Mouse (Mus musculus) stomach, embryonic 14.5 days (tissue): Measurements from ENCODE around the gene Rtn4r. TPM values are rescaled to one million over a fixed set of nuclear protein-coding genes. Genes with fewer than 3 reads are reported as not detected.

Experiments used
- ATAC-seq: fragments of 200-750 bp; cut with Nextera tagmentation; 2 replicates; pipeline ENCODE4 v1.8.0; 2017; ENCODE audit warnings: low read depth, moderate TSS enrichment; ENCODE audit not compliant: insufficient number of reproducible peaks, insufficient read depth, low FRiP score
- H3K27ac ChIP-seq: fragments of 300-500 bp; sonication (generic); 2 replicates; pipeline ENCODE4 v1.5.1; 2014; ENCODE audit warnings: mild to moderate bottlenecking, low read length, moderate library complexity, mixed read lengths
- H3K27me3 ChIP-seq: fragments of 300-500 bp; sonication (generic); 2 replicates; pipeline ENCODE4 v1.6.1; 2014; ENCODE audit warnings: low read length, control low read depth, mixed read lengths; ENCODE audit not compliant: control insufficient read depth, insufficient read depth
- H3K36me3 ChIP-seq: fragments of 300-500 bp; sonication (generic); 2 replicates; pipeline ENCODE4 v1.6.1; 2014; ENCODE audit warnings: mild to moderate bottlenecking, control low read depth, low read length, moderate library complexity, mixed read lengths; ENCODE audit not compliant: control insufficient read depth, insufficient read depth
- H3K4me1 ChIP-seq: fragments of 300-500 bp; sonication (generic); 2 replicates; pipeline ENCODE4 v1.6.1; 2014; ENCODE audit warnings: low read length, control low read depth, mixed read lengths; ENCODE audit not compliant: control insufficient read depth, insufficient read depth
- H3K4me2 ChIP-seq: fragments of 300-500 bp; sonication (generic); replicated peaks from 2 replicates; pipeline ENCODE4 v1.6.1; 2014; ENCODE audit warnings: low read depth, low read length, control low read depth
- H3K4me3 ChIP-seq: fragments of 300-500 bp; sonication (generic); 2 replicates; pipeline ENCODE4 v1.5.1; 2014; ENCODE audit warnings: low read depth, low read length, control low read depth
- H3K9ac ChIP-seq: fragments of 300-500 bp; sonication (generic); replicated peaks from 2 replicates; pipeline ENCODE4 v1.6.1; 2014; ENCODE audit warnings: low read depth, mild to moderate bottlenecking, control low read depth, low read length, moderate library complexity, mixed read lengths
- H3K9me3 ChIP-seq: fragments of 300-500 bp; sonication (generic); 2 replicates; pipeline ENCODE4 v1.6.1; 2016; ENCODE audit warnings: low read depth, low read length, control low read depth; ENCODE audit not compliant: control insufficient read depth
- WGBS: fragments of 180-500 bp; shearing (Covaris S2); extraction: QIAGEN DNeasy Blood & Tissue Kit; methylation state at CpG from one replicate; pipeline ENCODE4 v1.1.7; 2014; 5-methylcytosine and 5-hydroxymethylcytosine counted together
- polyA plus RNA-seq: library from polyadenylated mRNA; unstranded; fragments of >200 nt; fragmentation: Nextera tagmentation; extraction: Ambion mirVana; gene quantifications from 2 replicates; pipeline ENCODE4 v1.2.1, GENCODE M21; 2014

The Rtn4r gene
- polyA plus RNA-seq, 1 experiment from 2014 or later = 2.1 TPM

GRCm38 (mm10) chr16:18154521-18155171 lies 27.2 kb downstream of the Rtn4r start:
- Histone ChIP-seq H3K9me3 (no peaks in the 10 kb centered on the region), H3K27ac (no peak overlapping the region), H3K4me3 (no peak overlapping the region), H3K36me3 (no peaks in the 10 kb centered on the region), H3K4me1 (peaks cover 17% of the 10 kb centered on the region), H3K4me2 (no peak overlapping the region), H3K27me3 (no peaks in the 10 kb centered on the region), H3K9ac (no peak overlapping the region)
- WGBS = 22% methylated on average over 14 of the region's 14 CpGs
- no peak for ATAC-seq

- ATAC-seq = no peak
- Histone ChIP-seq H3K4me2 (no peak overlapping the region), H3K36me3 (no peaks in the 10 kb centered on the region), H3K27me3 (no peaks in the 10 kb centered on the region), H3K4me1 (peaks cover 23% of the 10 kb centered on the region), H3K9me3 (no peaks in the 10 kb centered on the region), H3K9ac (no peak overlapping the region), H3K27ac (no peak overlapping the region), H3K4me3 (no peak overlapping the region)
- WGBS = 42% methylated on average over 12 of the region's 12 CpGs
Measured at GRCm38 (mm10) chr16:18156579-18157350, 29.3 kb downstream of the Rtn4r start.

GRCm38 (mm10) chr16:18159255-18159654 lies 31.8 kb downstream of the Rtn4r start:
- WGBS = 83% methylated on average over 6 of the region's 6 CpGs
- Histone ChIP-seq H3K9ac (no peak overlapping the region), H3K36me3 (no peaks in the 10 kb centered on the region), H3K9me3 (no peaks in the 10 kb centered on the region), H3K27me3 (no peaks in the 10 kb centered on the region), H3K4me3 (no peak overlapping the region), H3K4me2 (no peak overlapping the region), H3K27ac (no peak overlapping the region), H3K4me1 (peaks cover 31% of the 10 kb centered on the region)
- ATAC-seq = no peak

- Histone ChIP-seq H3K27ac (no peak overlapping the region), H3K4me2 (no peak overlapping the region), H3K36me3 (no peaks in the 10 kb centered on the region), H3K4me3 (no peak overlapping the region), H3K9ac (no peak overlapping the region), H3K27me3 (no peaks in the 10 kb centered on the region), H3K4me1 (peaks cover 26% of the 10 kb centered on the region), H3K9me3 (no peaks in the 10 kb centered on the region)
- WGBS = 19% methylated on average over 1 of the region's 1 CpGs
- ATAC-seq = no peak
Measured at GRCm38 (mm10) chr16:18159778-18160177, 32.3 kb downstream of the Rtn4r start.

- H3K4me1 ChIP-seq = peaks cover 23% of the 10 kb centered on the region
- H3K36me3 ChIP-seq = no peaks in the 10 kb centered on the region
- no peak overlapping the region for H3K4me2 ChIP-seq
- ATAC-seq = no peak
- 66% methylated on average over 7 of the region's 7 CpGs for WGBS
- no peak overlapping the region for H3K9ac ChIP-seq
- no peaks in the 10 kb centered on the region for H3K27me3 ChIP-seq
- H3K4me3 ChIP-seq = no peak overlapping the region
- H3K9me3 ChIP-seq = no peaks in the 10 kb centered on the region
- no peak overlapping the region for H3K27ac ChIP-seq
Measured at GRCm38 (mm10) chr16:18160514-18160913, 33.1 kb downstream of the Rtn4r start.

- Histone ChIP-seq H3K9ac (no peak overlapping the region), H3K4me1 (peaks cover 23% of the 10 kb centered on the region), H3K4me2 (no peak overlapping the region), H3K27ac (no peak overlapping the region), H3K27me3 (no peaks in the 10 kb centered on the region), H3K36me3 (no peaks in the 10 kb centered on the region), H3K4me3 (no peak overlapping the region), H3K9me3 (no peaks in the 10 kb centered on the region)
- WGBS = 78% methylated on average over 1 of the region's 1 CpGs
- ATAC-seq = no peak
Measured at GRCm38 (mm10) chr16:18161190-18161589, 33.7 kb downstream of the Rtn4r start.

GRCm38 (mm10) chr16:18164642-18165238 lies 37.3 kb downstream of the Rtn4r start:
- no peaks in the 10 kb centered on the region for H3K36me3 ChIP-seq
- H3K27ac ChIP-seq = no peak overlapping the region
- no peak overlapping the region for H3K4me3 ChIP-seq
- no peak overlapping the region for H3K9ac ChIP-seq
- no peaks in the 10 kb centered on the region for H3K27me3 ChIP-seq
- ATAC-seq = no peak
- H3K9me3 ChIP-seq = no peaks in the 10 kb centered on the region
- WGBS = 45% methylated on average over 2 of the region's 2 CpGs
- H3K4me1 ChIP-seq = peaks cover 17% of the 10 kb centered on the region
- no peak overlapping the region for H3K4me2 ChIP-seq

- H3K27ac ChIP-seq = no peak overlapping the region
- no peak overlapping the region for H3K4me3 ChIP-seq
- no peak for ATAC-seq
- no peaks in the 10 kb centered on the region for H3K27me3 ChIP-seq
- H3K36me3 ChIP-seq = no peaks in the 10 kb centered on the region
- WGBS = 61% methylated on average over 6 of the region's 6 CpGs
- H3K4me1 ChIP-seq = peaks cover 12% of the 10 kb centered on the region
- H3K4me2 ChIP-seq = no peak overlapping the region
- H3K9me3 ChIP-seq = no peaks in the 10 kb centered on the region
- H3K9ac ChIP-seq = no peak overlapping the region
Measured at GRCm38 (mm10) chr16:18166613-18167190, 39.3 kb downstream of the Rtn4r start.
